Mouse (Mus musculus): Measurements from ENCODE around the gene Slc25a29. TPM values are rescaled to one million over a fixed set of nuclear protein-coding genes. Genes with fewer than 3 reads are reported as not detected.

The Slc25a29 gene
- total RNA-seq, 2 experiments from 2014 or later: 2.1 to 2.2 TPM

- peak; percentile 86 for DNase-seq
Observed at GRCm38 (mm10) chr12:108794078-108794711, 41.5 kb downstream of the Slc25a29 start.

- peak; percentile 41 for DNase-seq
Observed at GRCm38 (mm10) chr12:108793453-108793941, 42.2 kb downstream of the Slc25a29 start.

DNA sequence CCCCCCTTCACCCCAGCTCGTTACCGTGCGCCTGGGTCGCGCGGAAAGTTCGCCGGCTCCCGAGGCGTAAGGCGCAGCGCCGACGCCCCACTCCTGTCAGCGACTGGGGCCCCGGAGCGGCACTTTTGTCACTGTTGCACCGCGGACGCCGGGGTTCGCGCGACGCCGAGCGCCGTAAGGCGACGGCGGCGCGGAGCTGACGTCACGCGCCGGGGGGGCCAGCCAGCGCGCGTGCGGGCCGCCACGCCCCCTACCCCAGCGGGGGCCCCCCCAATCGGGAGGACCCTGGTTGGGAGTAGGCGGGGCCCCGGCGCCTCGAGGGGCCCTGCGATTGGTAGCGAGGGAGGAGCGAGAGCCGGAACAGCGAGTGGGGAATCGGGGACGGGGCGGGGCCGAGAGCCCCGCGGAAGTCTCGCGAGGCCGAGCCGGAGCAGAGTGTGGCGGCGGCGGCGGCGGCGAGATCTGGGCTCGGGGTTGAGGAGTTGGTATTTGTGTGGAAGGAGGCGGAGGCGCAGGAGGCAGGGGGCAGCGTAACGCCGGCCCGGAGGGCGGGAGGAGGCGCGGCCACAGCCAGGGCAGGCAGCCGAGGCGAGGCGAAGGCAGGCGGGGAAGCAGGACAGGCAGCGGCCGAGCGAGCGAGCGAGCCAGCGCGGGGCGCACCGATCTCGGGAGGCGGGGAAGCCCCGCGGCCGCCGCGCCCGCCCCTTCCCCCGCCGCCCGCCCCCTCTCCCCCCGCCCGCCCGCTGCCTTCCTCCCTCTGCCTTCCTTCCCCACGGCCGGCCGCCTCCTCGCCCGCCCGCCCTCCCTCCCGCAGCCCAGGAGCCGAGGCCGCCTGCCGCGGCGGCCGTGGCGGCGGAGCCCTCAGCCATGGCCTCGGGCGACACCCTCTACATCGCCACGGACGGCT lies 42.9 kb downstream of the Slc25a29 start, which contains the start of gene Yy1:
Gene Yy1 (plus strand): TSS at position 428 of the 907 bp plus-strand sequence.
- DNase-seq: peak; percentile 99

DNA sequence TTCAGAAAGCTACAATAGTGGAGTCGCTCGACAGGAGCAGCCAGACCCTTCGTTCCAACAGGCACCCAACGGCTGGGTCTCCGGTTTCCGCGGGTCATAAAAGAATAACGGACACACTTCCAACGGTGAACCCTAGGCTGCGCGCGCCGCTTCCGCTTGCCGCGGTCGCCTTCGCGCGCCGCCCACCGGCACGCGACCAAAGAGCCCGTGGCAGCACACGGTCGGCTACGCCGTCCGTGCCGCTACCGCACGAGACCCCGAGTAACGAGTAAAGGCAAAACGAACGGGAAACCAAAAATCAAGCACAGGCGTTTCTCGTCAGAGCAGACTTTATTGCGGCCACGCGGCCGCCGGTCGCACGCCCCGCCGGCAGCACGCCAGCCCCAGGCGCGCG lies 43.5 kb downstream of the Slc25a29 start:
- DNase-seq: peak; percentile 89

DNA sequence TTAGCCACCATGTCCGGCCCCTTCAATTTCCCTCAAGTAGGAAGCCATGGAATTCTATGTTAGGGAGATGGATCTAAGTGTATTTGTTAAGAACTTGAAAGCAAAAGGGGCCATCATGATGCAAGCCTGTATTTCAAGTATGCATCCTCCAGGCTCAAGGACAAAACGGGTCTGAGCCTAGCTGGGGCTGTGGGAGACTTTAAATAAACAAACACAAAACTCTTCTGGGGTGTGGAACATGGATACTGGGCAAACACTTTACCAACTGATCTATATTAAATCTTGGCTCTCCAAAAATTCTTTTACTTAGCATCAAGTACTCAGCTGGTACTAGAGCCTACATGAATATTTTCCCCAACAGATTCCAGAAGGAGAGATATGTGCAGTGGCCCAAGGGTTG lies 48.4 kb downstream of the Slc25a29 start:
- DNase-seq: no peak

- DNase-seq: no peak
Observed at GRCm38 (mm10) chr12:108785161-108785560, 50.5 kb downstream of the Slc25a29 start.

DNA sequence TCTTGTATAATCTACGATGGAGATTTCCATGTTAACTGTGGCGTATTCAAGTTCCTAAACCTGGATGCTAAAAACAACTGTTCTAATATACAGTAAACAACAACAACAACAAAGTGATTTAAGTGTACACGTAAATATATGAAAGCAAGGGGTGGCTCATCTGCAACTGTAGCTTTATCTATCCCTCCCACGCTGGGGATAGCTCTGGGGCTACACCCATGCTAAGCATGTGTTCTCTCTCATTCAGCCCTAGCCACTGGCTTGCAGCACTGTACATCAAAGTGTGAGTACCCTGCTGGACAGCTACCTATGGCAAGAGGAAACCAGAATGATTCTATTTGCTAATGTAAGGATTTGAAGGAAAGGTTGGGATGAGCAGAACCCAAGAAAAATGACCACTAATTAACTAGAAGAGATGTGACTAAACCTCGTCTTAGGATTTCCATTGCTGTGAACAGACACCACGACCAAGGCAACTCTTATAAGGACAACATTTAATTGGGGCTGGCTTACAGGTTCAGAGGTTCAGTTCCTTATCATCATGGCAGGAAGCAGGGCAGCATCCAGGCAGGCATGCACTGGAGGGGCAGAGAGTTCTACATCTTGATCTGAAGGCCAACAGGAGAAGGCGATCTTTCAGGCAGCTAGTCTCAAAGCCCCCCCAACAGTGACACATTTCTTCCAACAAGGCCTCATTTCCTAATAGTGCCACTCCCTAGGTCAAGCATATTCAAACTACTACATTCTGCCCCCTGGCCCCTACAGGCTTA lies 55.4 kb downstream of the Slc25a29 start:
- no peak for DNase-seq

Small RNA genes within 50 kb of the gene (microRNA-seq; reads per million reads assigned to microRNA genes)
- 144 to 206 reads per million in 2 experiments for gene Mir345

Other genes with a start within 250 kb of the Slc25a29 start
- not detected for gene Degs2, start 133.6 kb downstream of the Slc25a29 start, total RNA-seq (2021)
- gene Yy1, start 42.9 kb downstream of the Slc25a29 start, total RNA-seq (2021): 10 to 100 TPM; 39.6 to 40.5 TPM
- gene Slc25a47, start 163 bp upstream of the Slc25a29 start, total RNA-seq (2021): 1 to 10 TPM; 7.1 to 7.5 TPM
- 1 to 10 TPM; 4.2 to 5.2 TPM for gene Wdr25, start 57.7 kb upstream of the Slc25a29 start, total RNA-seq (2021)
- 10 to 100 TPM; 48.1 to 49.0 TPM for gene Wars, start 58.3 kb upstream of the Slc25a29 start, total RNA-seq (2021)
- 1 to 10 TPM; 2.1 to 2.6 TPM for gene Begain, start 232.3 kb upstream of the Slc25a29 start, total RNA-seq (2021)